Comparison of ENCODE assay signal across 33 mouse cellular contexts in the genomic region with DNA sequence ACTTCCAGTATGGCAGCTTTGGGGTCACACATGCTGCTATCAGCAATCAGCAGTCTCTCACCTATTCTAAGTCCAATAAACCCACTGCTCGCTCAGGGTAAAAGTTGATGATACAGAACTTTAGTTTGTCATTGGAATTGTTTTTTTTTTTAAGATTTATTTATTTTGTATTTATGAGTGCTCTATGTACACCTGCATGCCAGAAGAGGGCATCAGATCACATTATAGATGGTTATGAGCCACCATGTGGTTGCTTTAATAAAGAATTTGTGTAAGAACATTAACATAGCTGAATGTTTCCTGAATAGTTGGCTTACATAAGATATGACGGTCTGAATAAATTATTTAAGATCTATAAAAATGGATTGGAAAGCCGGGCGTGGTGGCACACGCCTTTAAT. TPM values are rescaled to one million over a fixed set of nuclear protein-coding genes. Genes with fewer than 3 reads are reported as not detected.
DNase-seq lines count a peak whose midpoint lies in the region; ATAC-seq and TF ChIP-seq lines count a peak whose summit lies in the region.
"Had no signal": no experiment of that assay in that cellular context is flagged by ENCODE, and none has a peak within 500 bp of the region (broad histone marks: within the 10 kb centered on the region; RNA-seq: fewer than 3 reads in every experiment).

No protein-coding gene starts in this region.

- no peaks in the 10 kb centered on the region for H3K27me3 ChIP-seq in heart, adult 2 months (ENCODE audit: control insufficient read depth, insufficient read depth, low read length)
- no peaks in the 10 kb centered on the region for H3K27me3 ChIP-seq in kidney, postnatal 0 days (ENCODE audit: insufficient read depth, low read length)
- no peaks in the 10 kb centered on the region for H3K27me3 ChIP-seq in liver, postnatal 0 days (ENCODE audit: insufficient read depth, low read length)
- H3K27me3 ChIP-seq: CH12.LX; embryonic facial prominence, embryonic 13.5 days; forebrain, embryonic 12.5 days; forebrain, embryonic 15.5 days; heart, embryonic 13.5 days; hindbrain, embryonic 13.5 days had no signal

- no peak for TF ChIP-seq POLR2A in heart, adult 2 months (IDR thresholded peaks at IDR 0.05; ENCODE audit: insufficient read depth, low read depth, low read length)

- H3K9ac ChIP-seq in heart, adult 2 months (ENCODE audit: low read depth, low read length): no peak overlapping the region
- H3K9ac ChIP-seq in kidney, postnatal 0 days (ENCODE audit: low read depth, low read length): no peak overlapping the region
- H3K9ac ChIP-seq in liver, postnatal 0 days (replicated peaks): no peak overlapping the region
- H3K9ac ChIP-seq: embryonic facial prominence, embryonic 13.5 days; forebrain, embryonic 12.5 days; forebrain, embryonic 15.5 days; heart, embryonic 13.5 days; hindbrain, embryonic 13.5 days had no signal

- 0 out of 2 replicates have a peak, but pooled peaks have one; percentile 10 for TF ChIP-seq CTCF in heart, adult 2 months (IDR thresholded peaks at IDR 0.05)
- peak; percentile 43; the same call in 1 of the 2 replicates for TF ChIP-seq CTCF in kidney, postnatal 0 days (IDR thresholded peaks at IDR 0.05; ENCODE audit: low read depth)
- 0 out of 2 replicates have a peak, but pooled peaks have one; percentile 4 for TF ChIP-seq CTCF in liver, postnatal 0 days (IDR thresholded peaks at IDR 0.05; ENCODE audit: low read depth)

- no peak for ATAC-seq in kidney, postnatal 0 days (replicated peaks; ENCODE audit: low FRiP score, low read depth)
- no peak for ATAC-seq in liver, postnatal 0 days
- ATAC-seq: forebrain, embryonic 15.5 days; hindbrain, embryonic 16.5 days had no signal

- no peak overlapping the region for H3K27ac ChIP-seq in heart, adult 2 months
- no peak overlapping the region for H3K27ac ChIP-seq in kidney, postnatal 0 days
- H3K27ac ChIP-seq in liver, postnatal 0 days (ENCODE audit: low read depth): no peak overlapping the region
- H3K27ac ChIP-seq: embryonic facial prominence, embryonic 10.5 days; embryonic facial prominence, embryonic 13.5 days; forebrain, embryonic 12.5 days; forebrain, embryonic 15.5 days; heart, embryonic 10.5 days; heart, embryonic 13.5 days; hindbrain, embryonic 13.5 days had no signal

- intact Hi-C loops in heart, adult 2 months (cut with DNase I): no loop called here
- intact Hi-C loops in heart, postnatal 36 days (cut with DNase I): no loop called here

- 98% methylated on average over 5 of the region's 5 CpGs for WGBS in heart, adult 2 months
- 94% methylated on average over 5 of the region's 5 CpGs for WGBS in kidney, postnatal 0 days
- WGBS in liver, postnatal 0 days (ENCODE audit: insufficient replicate concordance): 91% methylated on average over 5 of the region's 5 CpGs

- H3K4me1 ChIP-seq in heart, adult 2 months (ENCODE audit: control insufficient read depth, insufficient read depth, low read length): no peaks in the 10 kb centered on the region
- H3K4me1 ChIP-seq in kidney, postnatal 0 days (replicated peaks; ENCODE audit: insufficient read depth, low read length): no peaks in the 10 kb centered on the region
- no peaks in the 10 kb centered on the region for H3K4me1 ChIP-seq in liver, postnatal 0 days (ENCODE audit: insufficient read depth)
- H3K4me1 ChIP-seq: embryonic facial prominence, embryonic 10.5 days; embryonic facial prominence, embryonic 13.5 days; forebrain, embryonic 12.5 days; forebrain, embryonic 15.5 days; heart, embryonic 10.5 days; heart, embryonic 13.5 days; hindbrain, embryonic 13.5 days had no signal

- no peak overlapping the region for H3K4me2 ChIP-seq in kidney, postnatal 0 days (ENCODE audit: low read length)
- no peak overlapping the region for H3K4me2 ChIP-seq in liver, postnatal 0 days (ENCODE audit: low read depth, low read length)
- H3K4me2 ChIP-seq: embryonic facial prominence, embryonic 13.5 days; forebrain, embryonic 12.5 days; forebrain, embryonic 15.5 days; heart, embryonic 13.5 days; hindbrain, embryonic 13.5 days had no signal

- no peak for TF ChIP-seq EP300 in heart, adult 2 months (IDR thresholded peaks at IDR 0.05; ENCODE audit: insufficient read depth, low read depth, low read length)
- no peak for TF ChIP-seq EP300 in liver, postnatal 0 days (IDR thresholded peaks at IDR 0.05; ENCODE audit: low read depth)

- no peak overlapping the region for H3K4me3 ChIP-seq in heart, adult 2 months
- no peak overlapping the region for H3K4me3 ChIP-seq in kidney, postnatal 0 days (replicated peaks; ENCODE audit: low read depth, low read length)
- H3K4me3 ChIP-seq in liver, postnatal 0 days (ENCODE audit: low read depth, low read length): no peak overlapping the region
- H3K4me3 ChIP-seq: embryonic facial prominence, embryonic 10.5 days; embryonic facial prominence, embryonic 13.5 days; erythroblast, embryonic 14.5 days; forebrain, embryonic 12.5 days; forebrain, embryonic 15.5 days; heart, embryonic 10.5 days; heart, embryonic 13.5 days; hindbrain, embryonic 13.5 days had no signal

- H3K9me3 ChIP-seq in kidney, postnatal 0 days (replicated peaks; ENCODE audit: low read length): no peaks in the 10 kb centered on the region
- no peaks in the 10 kb centered on the region for H3K9me3 ChIP-seq in liver, postnatal 0 days (ENCODE audit: low read length)
- H3K9me3 ChIP-seq: embryonic facial prominence, embryonic 10.5 days; embryonic facial prominence, embryonic 13.5 days; forebrain, embryonic 12.5 days; forebrain, embryonic 15.5 days; G1E; heart, embryonic 10.5 days; heart, embryonic 13.5 days; hindbrain, embryonic 13.5 days had no signal

- no peak for DNase-seq in heart, adult 2 months
- DNase-seq in heart, postnatal 36 days: no peak
- no peak for DNase-seq in kidney, postnatal 0 days (ENCODE audit: low spot score)
- no peak for DNase-seq in kidney, postnatal 4 days
- DNase-seq in liver, postnatal 0 days: no peak
- DNase-seq in liver (no peak), 416B (ENCODE audit: low read depth) (peak; percentile 24)
- no peak for DNase-seq in lung, postnatal 25 days (ENCODE audit: low spot score)
- DNase-seq: adrenal gland, adult 8-10 months; adrenal gland, postnatal 25 days; B cell, adult 2 months; cerebellum, adult 11-12 months; cerebellum, adult 8-10 months; cerebellum, postnatal 10 days; cerebellum, postnatal 36 days; embryo, embryonic 11 days; gastrocnemius, postnatal 25 days; heart, adult 18-20 months; heart, postnatal 14 days had no signal

- H3K79me2 ChIP-seq in heart, adult 2 months (replicated peaks; ENCODE audit: control insufficient read depth, insufficient read depth, low read length): no peaks in the 10 kb centered on the region

- H3K36me3 ChIP-seq in heart, adult 2 months (ENCODE audit: control insufficient read depth, insufficient read depth, low read length): no peaks in the 10 kb centered on the region
- H3K36me3 ChIP-seq in kidney, postnatal 0 days (ENCODE audit: insufficient read depth, low read length): peaks cover 13% of the 10 kb centered on the region
- H3K36me3 ChIP-seq in liver, postnatal 0 days (replicated peaks; ENCODE audit: insufficient read depth, low read length): peaks cover 28% of the 10 kb centered on the region

RNA-seq across cellular contexts. Expression of a gene that starts 8.5 kb away (rescaled TPM):
- 1 to 10 TPM; 2.5 to 2.7 TPM for total RNA-seq in heart, adult 2 months (2021)
- polyA plus RNA-seq in heart, adult 2 months (2012; rRNA removed): 1.7 and 3.8 TPM in 2 replicates
- 1 to 10 TPM; 2.0 to 2.2 TPM for total RNA-seq in heart, postnatal 36 days (2021)
- polyA plus RNA-seq in kidney, postnatal 0 days (2015; fragmentation: Nextera tagmentation; extraction: Ambion mirVana): 5.3 TPM in 2 replicates
- polyA plus RNA-seq in liver, postnatal 0 days (2015; fragmentation: Nextera tagmentation; extraction: Ambion mirVana): 2.1 and 2.3 TPM in 2 replicates

RNA-seq across cellular contexts. Expression of a gene that starts 16.4 kb away (rescaled TPM):
- 1 to 10 TPM in 1 of 2 experiments, under 1 TPM in 1; 0.47 to 2.1 TPM for total RNA-seq in heart, adult 2 months (2021)
- 0.64 TPM in 1 of 2 replicates, not detected in the other for polyA plus RNA-seq in heart, adult 2 months (2012; rRNA removed)
- 1 to 10 TPM in 1 of 2 experiments, not detected in 1; 1.3 TPM for total RNA-seq in heart, postnatal 36 days (2021)
- polyA plus RNA-seq in kidney, postnatal 0 days (2015; fragmentation: Nextera tagmentation; extraction: Ambion mirVana): 0.30 and 1.1 TPM in 2 replicates
- polyA plus RNA-seq in liver, postnatal 0 days (2015; fragmentation: Nextera tagmentation; extraction: Ambion mirVana): 0.18 and 0.86 TPM in 2 replicates
- total RNA-seq: hematopoietic stem cell, adult 5-6 weeks had no signal
- polyA plus RNA-seq: embryonic facial prominence, embryonic 13.5 days; erythroblast, embryonic 14.5 days; forebrain, embryonic 15.5 days; gonadal fat pad, adult 2 months; heart, embryonic 16.5 days had no signal

RNA-seq across cellular contexts. Expression of a gene that starts 32.6 kb away (rescaled TPM):
- 10 to 100 TPM; 12.9 to 14.7 TPM for total RNA-seq in heart, adult 2 months (2021)
- 25.7 and 26.5 TPM in 2 replicates for polyA plus RNA-seq in heart, adult 2 months (2012; rRNA removed)
- total RNA-seq in heart, postnatal 36 days (2021): 10 to 100 TPM; 14.1 to 14.4 TPM
- 34.1 and 38.4 TPM in 2 replicates for polyA plus RNA-seq in kidney, postnatal 0 days (2015; fragmentation: Nextera tagmentation; extraction: Ambion mirVana)
- polyA plus RNA-seq in liver, postnatal 0 days (2015; fragmentation: Nextera tagmentation; extraction: Ambion mirVana): 12.9 and 13.8 TPM in 2 replicates

RNA-seq across cellular contexts. Expression of a gene that starts 32.7 kb away (rescaled TPM):
- 10 to 100 TPM; 15.6 to 16.1 TPM for total RNA-seq in heart, adult 2 months (2021)
- 8.5 and 16.0 TPM in 2 replicates for polyA plus RNA-seq in heart, adult 2 months (2012; rRNA removed)
- total RNA-seq in heart, postnatal 36 days (2021): 10 to 100 TPM; 14.4 to 16.2 TPM
- 14.7 and 17.4 TPM in 2 replicates for polyA plus RNA-seq in kidney, postnatal 0 days (2015; fragmentation: Nextera tagmentation; extraction: Ambion mirVana)
- 3.6 and 4.6 TPM in 2 replicates for polyA plus RNA-seq in liver, postnatal 0 days (2015; fragmentation: Nextera tagmentation; extraction: Ambion mirVana)

RNA-seq across cellular contexts. Expression of a gene that starts 47.8 kb away (rescaled TPM):
- 10 to 100 TPM; 14.6 to 15.7 TPM for total RNA-seq in heart, adult 2 months (2021)
- polyA plus RNA-seq in heart, adult 2 months (2012; rRNA removed): 3.0 and 6.1 TPM in 2 replicates
- total RNA-seq in heart, postnatal 36 days (2021): 10 to 100 TPM; 13.6 to 16.1 TPM
- polyA plus RNA-seq in kidney, postnatal 0 days (2015; fragmentation: Nextera tagmentation; extraction: Ambion mirVana): 21.6 and 24.5 TPM in 2 replicates
- polyA plus RNA-seq in liver, postnatal 0 days (2015; fragmentation: Nextera tagmentation; extraction: Ambion mirVana): 6.8 and 7.9 TPM in 2 replicates
